Mouse (Mus musculus): Measurements from ENCODE around the gene Osbpl7. TPM values are rescaled to one million over a fixed set of nuclear protein-coding genes. Genes with fewer than 3 reads are reported as not detected.

Osbpl7 gene
- polyA plus RNA-seq, 1 experiment from 2014 or later: 6.1 TPM

- Histone ChIP-seq H3K4me3 (ENCODE audit: low read depth, low read length) (no peak overlapping the region; the same call in 1 of the 2 replicates), H3K27me3 (replicated peaks; ENCODE audit: control insufficient read depth, insufficient read depth, low read length) (peaks cover 96% of the 10 kb centered on the region), H3K4me2 (no peak overlapping the region), H3K27ac (ENCODE audit: low read depth, low read length) (no peak overlapping the region), H3K9me3 (ENCODE audit: control insufficient read depth, low read length) (no peaks in the 10 kb centered on the region), H3K9ac (ENCODE audit: low read depth, low read length) (no peak overlapping the region), H3K36me3 (ENCODE audit: control insufficient read depth, insufficient read depth, low read length) (no peaks in the 10 kb centered on the region), H3K4me1 (replicated peaks; ENCODE audit: control insufficient read depth, insufficient read depth, low read length) (peaks cover 10% of the 10 kb centered on the region)
- DNase-seq (ENCODE audit: low spot score) (no peak), ATAC-seq (replicated peaks; ENCODE audit: low FRiP score) (no peak)
- 6% methylated on average over 13 of the region's 13 CpGs for WGBS
Observed at GRCm38 (mm10) chr11:97019345-97019708, 31.1 kb upstream of the Osbpl7 start.

- no peak for ATAC-seq (replicated peaks; ENCODE audit: low FRiP score)
- peak; percentile 56 for DNase-seq (ENCODE audit: low spot score)
- peak overlapping the region; percentile 60 for H3K4me3 ChIP-seq (ENCODE audit: low read depth, low read length)
- WGBS: 4% methylated on average over 27 of the region's 27 CpGs
- no peaks in the 10 kb centered on the region for H3K9me3 ChIP-seq (ENCODE audit: control insufficient read depth, low read length)
- H3K9ac ChIP-seq (ENCODE audit: low read depth, low read length): no peak overlapping the region
- H3K4me2 ChIP-seq: peak overlapping the region; percentile 83
- no peak overlapping the region for H3K27ac ChIP-seq (ENCODE audit: low read depth, low read length)
- H3K4me1 ChIP-seq (replicated peaks; ENCODE audit: control insufficient read depth, insufficient read depth, low read length): peaks cover 14% of the 10 kb centered on the region
- peaks cover 93% of the 10 kb centered on the region for H3K27me3 ChIP-seq (replicated peaks; ENCODE audit: control insufficient read depth, insufficient read depth, low read length)
- no peaks in the 10 kb centered on the region for H3K36me3 ChIP-seq (ENCODE audit: control insufficient read depth, insufficient read depth, low read length)
Observed at GRCm38 (mm10) chr11:97021121-97021765, 29.2 kb upstream of the Osbpl7 start.

GRCm38 (mm10) chr11:97021873-97022484, 28.4 kb upstream of the Osbpl7 start:
- under 1% methylated on average over 50 of the region's 50 CpGs for WGBS
- no peaks in the 10 kb centered on the region for H3K36me3 ChIP-seq (ENCODE audit: control insufficient read depth, insufficient read depth, low read length)
- peak overlapping the region; percentile 83 for H3K4me2 ChIP-seq
- H3K4me3 ChIP-seq (ENCODE audit: low read depth, low read length): peak overlapping the region; percentile 60
- H3K27me3 ChIP-seq (replicated peaks; ENCODE audit: control insufficient read depth, insufficient read depth, low read length): peaks cover 85% of the 10 kb centered on the region
- no peak overlapping the region for H3K27ac ChIP-seq (ENCODE audit: low read depth, low read length)
- ATAC-seq (replicated peaks; ENCODE audit: low FRiP score) (peak; percentile 59), DNase-seq (ENCODE audit: low spot score) (peak; percentile 75)
- no peaks in the 10 kb centered on the region for H3K9me3 ChIP-seq (ENCODE audit: control insufficient read depth, low read length)
- peaks cover 14% of the 10 kb centered on the region for H3K4me1 ChIP-seq (replicated peaks; ENCODE audit: control insufficient read depth, insufficient read depth, low read length)
- H3K9ac ChIP-seq (ENCODE audit: low read depth, low read length): peak overlapping the region; percentile 59

- Histone ChIP-seq H3K27me3 (replicated peaks; ENCODE audit: control insufficient read depth, insufficient read depth, low read length) (peaks cover 55% of the 10 kb centered on the region), H3K4me3 (ENCODE audit: low read depth, low read length) (no peak overlapping the region), H3K27ac (ENCODE audit: low read depth, low read length) (no peak overlapping the region), H3K4me2 (no peak overlapping the region), H3K36me3 (ENCODE audit: control insufficient read depth, insufficient read depth, low read length) (no peaks in the 10 kb centered on the region), H3K9ac (ENCODE audit: low read depth, low read length) (no peak overlapping the region), H3K4me1 (replicated peaks; ENCODE audit: control insufficient read depth, insufficient read depth, low read length) (peaks cover 14% of the 10 kb centered on the region), H3K9me3 (ENCODE audit: control insufficient read depth, low read length) (no peaks in the 10 kb centered on the region)
- ATAC-seq (replicated peaks; ENCODE audit: low FRiP score): no peak
- WGBS: 29% methylated on average over 10 of the region's 10 CpGs
- DNase-seq (ENCODE audit: low spot score): no peak
Observed at GRCm38 (mm10) chr11:97024977-97025376, 25.5 kb upstream of the Osbpl7 start.

- Histone ChIP-seq H3K4me2 (peak overlapping the region; percentile 56), H3K9ac (ENCODE audit: low read depth, low read length) (peak overlapping the region; percentile 52), H3K27ac (ENCODE audit: low read depth, low read length) (no peak overlapping the region), H3K27me3 (replicated peaks; ENCODE audit: control insufficient read depth, insufficient read depth, low read length) (peaks cover 47% of the 10 kb centered on the region), H3K36me3 (ENCODE audit: control insufficient read depth, insufficient read depth, low read length) (no peaks in the 10 kb centered on the region), H3K4me3 (ENCODE audit: low read depth, low read length) (peak overlapping the region; percentile 16), H3K4me1 (replicated peaks; ENCODE audit: control insufficient read depth, insufficient read depth, low read length) (peaks cover 21% of the 10 kb centered on the region), H3K9me3 (ENCODE audit: control insufficient read depth, low read length) (no peaks in the 10 kb centered on the region)
- WGBS: 5% methylated on average over 17 of the region's 17 CpGs
- peak; percentile 79 for DNase-seq (ENCODE audit: low spot score)
- ATAC-seq (replicated peaks; ENCODE audit: low FRiP score): peak; percentile 37; the same call in 1 of the 2 replicates
Observed at GRCm38 (mm10) chr11:97025721-97026344, 24.6 kb upstream of the Osbpl7 start.

GRCm38 (mm10) chr11:97029686-97030417, 20.6 kb upstream of the Osbpl7 start, which contains the start of gene Scrn2:
Gene Scrn2 (plus strand): TSS chr11:97029938.
- Histone ChIP-seq H3K9ac (ENCODE audit: low read depth, low read length) (peak within 1 kb of the TSS; percentile 59), H3K4me3 (ENCODE audit: low read depth, low read length) (peak within 1 kb of the TSS; percentile 54), H3K36me3 (ENCODE audit: control insufficient read depth, insufficient read depth, low read length) (peaks cover 6% of the 10 kb centered on the region; the same call in 1 of the 2 replicates), H3K27ac (ENCODE audit: low read depth, low read length) (no peak within 1 kb of the TSS), H3K4me2 (peak within 1 kb of the TSS; percentile 82), H3K27me3 (replicated peaks; ENCODE audit: control insufficient read depth, insufficient read depth, low read length) (peaks cover 6% of the 10 kb centered on the region), H3K9me3 (ENCODE audit: control insufficient read depth, low read length) (no peaks in the 10 kb centered on the region), H3K4me1 (replicated peaks; ENCODE audit: control insufficient read depth, insufficient read depth, low read length) (peaks cover 17% of the 10 kb centered on the region)
- ATAC-seq (replicated peaks; ENCODE audit: low FRiP score) (peak; percentile 76), DNase-seq (ENCODE audit: low spot score) (peak; percentile 91)
- 4% methylated on average over 25 of the region's 25 CpGs for WGBS

- Histone ChIP-seq H3K27me3 (replicated peaks; ENCODE audit: control insufficient read depth, insufficient read depth, low read length) (peaks cover under 1% of the 10 kb centered on the region), H3K4me2 (peak overlapping the region; percentile 82), H3K27ac (ENCODE audit: low read depth, low read length) (no peak overlapping the region), H3K9me3 (ENCODE audit: control insufficient read depth, low read length) (no peaks in the 10 kb centered on the region), H3K4me3 (ENCODE audit: low read depth, low read length) (peak overlapping the region; percentile 54), H3K9ac (ENCODE audit: low read depth, low read length) (peak overlapping the region; percentile 59), H3K4me1 (replicated peaks; ENCODE audit: control insufficient read depth, insufficient read depth, low read length) (peaks cover 17% of the 10 kb centered on the region), H3K36me3 (ENCODE audit: control insufficient read depth, insufficient read depth, low read length) (peaks cover 6% of the 10 kb centered on the region; the same call in 1 of the 2 replicates)
- ATAC-seq (replicated peaks; ENCODE audit: low FRiP score): no peak
- no peak for DNase-seq (ENCODE audit: low spot score)
- WGBS: 31% methylated on average over 15 of the region's 15 CpGs
Observed at GRCm38 (mm10) chr11:97030426-97030825, 20.0 kb upstream of the Osbpl7 start.

GRCm38 (mm10) chr11:97031977-97032376, 18.5 kb upstream of the Osbpl7 start:
- WGBS: 80% methylated on average over 12 of the region's 12 CpGs
- no peak overlapping the region; the same call in 1 of the 2 replicates for H3K9ac ChIP-seq (ENCODE audit: low read depth, low read length)
- no peaks in the 10 kb centered on the region for H3K9me3 ChIP-seq (ENCODE audit: control insufficient read depth, low read length)
- H3K4me1 ChIP-seq (replicated peaks; ENCODE audit: control insufficient read depth, insufficient read depth, low read length): peaks cover 13% of the 10 kb centered on the region
- H3K36me3 ChIP-seq (ENCODE audit: control insufficient read depth, insufficient read depth, low read length): peaks cover 6% of the 10 kb centered on the region; the same call in 1 of the 2 replicates
- ATAC-seq (replicated peaks; ENCODE audit: low FRiP score): no peak
- no peaks in the 10 kb centered on the region; the same call in 1 of the 2 replicates for H3K27me3 ChIP-seq (replicated peaks; ENCODE audit: control insufficient read depth, insufficient read depth, low read length)
- H3K27ac ChIP-seq (ENCODE audit: low read depth, low read length): no peak overlapping the region
- no peak for DNase-seq (ENCODE audit: low spot score)
- no peak overlapping the region for H3K4me3 ChIP-seq (ENCODE audit: low read depth, low read length)
- H3K4me2 ChIP-seq: no peak overlapping the region
